Mouse (Mus musculus): ENCODE results near the gene Nufip2. TPM values are rescaled to one million over a fixed set of nuclear protein-coding genes. Genes with fewer than 3 reads are reported as not detected.
"Not testable (repeated sequence)": the region's sequence is repeated elsewhere in the genome, so short reads cannot be mapped to it uniquely, and the experiment has no call there.

The Nufip2 gene
- polyA plus RNA-seq, 2 experiments: 1.9 to 7.6 TPM

GRCm38 (mm10) chr11:77746652-77747051 is 60.7 kb downstream of the Nufip2 start:
- Histone ChIP-seq H3K4me2 (ENCODE audit: low read depth) (no peak overlapping the region), H3K9me3 (ENCODE audit: control insufficient read depth, low read length) (no peaks in the 10 kb centered on the region), H3K27ac (no peak overlapping the region), H3K9ac (replicated peaks) (no peak overlapping the region), H3K4me3 (ENCODE audit: insufficient read depth in 1 of 2, low read depth in 2 of 2, low read length in 2 of 2) (no peak overlapping the region), H3K4me1 (replicated peaks; ENCODE audit: control insufficient read depth in 2 of 2, insufficient read depth in 2 of 2, low read length in 1 of 2) (peaks cover 9 to 15% of the 10 kb centered on the region in 2 experiments), H3K27me3 (ENCODE audit: control insufficient read depth, insufficient read depth, low read length) (no peaks in the 10 kb centered on the region), H3K36me3 (replicated peaks; ENCODE audit: control insufficient read depth, insufficient read depth, low read depth) (no peaks in the 10 kb centered on the region)
- WGBS (ENCODE audit: insufficient replicate concordance): 40% methylated on average over 4 of the region's 4 CpGs
- peak in 1 of 3 experiments; percentile 42 for DNase-seq (ENCODE audit: low read depth in 3 of 3, low spot score in 3 of 3)
- ATAC-seq (ENCODE audit: insufficient read depth): peak; percentile 76
- TF ChIP-seq EP300 (IDR thresholded peaks at IDR 0.05; ENCODE audit: low read depth) (no peak), CTCF (IDR thresholded peaks at IDR 0.05; ENCODE audit: low read depth) (no peak)

- H3K4me3 ChIP-seq (ENCODE audit: insufficient read depth in 1 of 2, low read depth in 2 of 2, low read length in 2 of 2); DNase-seq (ENCODE audit: low read depth in 3 of 3, low spot score in 3 of 3); H3K27me3 ChIP-seq (ENCODE audit: control insufficient read depth, insufficient read depth, low read length); H3K9ac ChIP-seq (replicated peaks); H3K27ac ChIP-seq; H3K9me3 ChIP-seq (ENCODE audit: control insufficient read depth, low read length); H3K36me3 ChIP-seq (replicated peaks; ENCODE audit: control insufficient read depth, insufficient read depth, low read depth); H3K4me2 ChIP-seq (ENCODE audit: low read depth): not testable (repeated sequence)
- ATAC-seq (ENCODE audit: insufficient read depth): peak; percentile 61
- H3K4me1 ChIP-seq (replicated peaks; ENCODE audit: control insufficient read depth in 2 of 2, insufficient read depth in 2 of 2, low read length in 1 of 2): peaks cover 13 to 19% of the 10 kb centered on the region in 2 experiments
- WGBS (ENCODE audit: insufficient replicate concordance): 65% methylated on average over 13 of the region's 15 CpGs
Observed at GRCm38 (mm10) chr11:77747103-77747502, 61.1 kb downstream of the Nufip2 start.

DNA sequence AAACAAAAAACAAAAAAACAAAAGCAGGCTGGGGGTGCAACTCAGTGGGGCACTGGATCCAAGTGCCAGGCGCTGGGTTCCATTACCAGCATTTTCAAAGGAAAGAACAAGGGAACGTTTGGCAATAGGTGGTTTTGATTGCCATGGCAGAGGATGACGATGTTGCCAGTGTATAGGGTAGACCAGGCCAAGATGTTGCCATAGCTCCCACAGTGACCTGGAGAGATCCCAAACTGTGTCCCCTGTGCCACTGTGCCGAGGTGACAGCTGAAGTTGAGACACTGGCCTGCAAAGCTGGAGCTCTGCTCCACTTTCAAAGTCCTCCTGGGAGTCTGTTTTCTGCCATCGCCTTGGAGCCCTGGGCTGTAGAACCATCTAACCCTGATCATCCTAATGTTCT is 63.0 kb downstream of the Nufip2 start:
- no peak for TF ChIP-seq EP300 (IDR thresholded peaks at IDR 0.05; ENCODE audit: low read depth)
- no peak for TF ChIP-seq CTCF (IDR thresholded peaks at IDR 0.05; ENCODE audit: low read depth)
- Histone ChIP-seq H3K27ac (no peak overlapping the region), H3K36me3 (replicated peaks; ENCODE audit: control insufficient read depth, insufficient read depth, low read depth) (no peaks in the 10 kb centered on the region), H3K9me3 (ENCODE audit: control insufficient read depth, low read length) (no peaks in the 10 kb centered on the region), H3K4me2 (ENCODE audit: low read depth) (no peak overlapping the region), H3K4me3 (ENCODE audit: insufficient read depth in 1 of 2, low read depth in 2 of 2, low read length in 2 of 2) (no peak overlapping the region), H3K27me3 (ENCODE audit: control insufficient read depth, insufficient read depth, low read length) (no peaks in the 10 kb centered on the region), H3K9ac (replicated peaks) (no peak overlapping the region), H3K4me1 (replicated peaks; ENCODE audit: control insufficient read depth in 2 of 2, insufficient read depth in 2 of 2, low read length in 1 of 2) (peaks cover 30 to 38% of the 10 kb centered on the region in 2 experiments)
- DNase-seq (ENCODE audit: low read depth in 3 of 3, low spot score in 3 of 3) (no peak), ATAC-seq (ENCODE audit: insufficient read depth) (no peak)
- WGBS (ENCODE audit: insufficient replicate concordance): 76% methylated on average over 5 of the region's 5 CpGs

GRCm38 (mm10) chr11:77752525-77752924 is 66.6 kb downstream of the Nufip2 start:
- peak overlapping the region; percentile 47 for H3K9ac ChIP-seq (replicated peaks)
- no peaks in the 10 kb centered on the region for H3K9me3 ChIP-seq (ENCODE audit: control insufficient read depth, low read length)
- peak; percentile 84 for ATAC-seq (ENCODE audit: insufficient read depth)
- no peaks in the 10 kb centered on the region for H3K36me3 ChIP-seq (replicated peaks; ENCODE audit: control insufficient read depth, insufficient read depth, low read depth)
- no peaks in the 10 kb centered on the region for H3K27me3 ChIP-seq (ENCODE audit: control insufficient read depth, insufficient read depth, low read length)
- H3K4me1 ChIP-seq (replicated peaks; ENCODE audit: control insufficient read depth in 2 of 2, insufficient read depth in 2 of 2, low read length in 1 of 2): peaks cover 30 to 35% of the 10 kb centered on the region in 2 experiments
- no peak for TF ChIP-seq CTCF (IDR thresholded peaks at IDR 0.05; ENCODE audit: low read depth)
- peak; percentile 38; the same call in 1 of the 2 replicates for TF ChIP-seq EP300 (IDR thresholded peaks at IDR 0.05; ENCODE audit: low read depth)
- WGBS (ENCODE audit: insufficient replicate concordance): 21% methylated on average over 5 of the region's 5 CpGs
- peak; percentile 62 to 68 (median 64) for DNase-seq (ENCODE audit: low read depth in 3 of 3, low spot score in 3 of 3)
- peak overlapping the region; percentile 72 for H3K27ac ChIP-seq
- H3K4me2 ChIP-seq (ENCODE audit: low read depth): peak overlapping the region; percentile 69
- peak overlapping the region; percentile 27 to 29; a peak in 2 of 4 replicates for H3K4me3 ChIP-seq (ENCODE audit: insufficient read depth in 1 of 2, low read depth in 2 of 2, low read length in 2 of 2)

DNA sequence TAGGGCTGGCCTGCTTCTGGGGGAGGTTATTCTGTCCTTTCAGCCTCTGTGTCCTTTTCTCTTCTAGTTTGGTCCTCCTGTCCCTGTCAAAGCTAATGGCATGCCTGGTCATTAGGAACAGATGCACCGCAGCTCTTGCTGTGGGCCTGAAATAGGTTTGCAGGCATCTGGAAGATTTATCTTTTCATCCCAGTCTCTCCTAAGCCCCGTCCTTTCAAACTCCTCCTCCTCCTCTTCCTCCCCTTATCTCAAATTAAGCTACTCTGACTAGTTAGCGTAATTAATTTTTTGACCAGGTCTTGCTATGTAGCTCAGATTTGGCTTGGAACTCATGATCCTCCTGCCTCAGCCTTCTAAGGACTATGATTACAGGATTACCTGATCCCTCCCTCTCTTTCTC is 67.5 kb downstream of the Nufip2 start:
- H3K9me3 ChIP-seq (ENCODE audit: control insufficient read depth, low read length): no peaks in the 10 kb centered on the region
- peak overlapping the region; percentile 72 for H3K27ac ChIP-seq
- H3K4me1 ChIP-seq (replicated peaks; ENCODE audit: control insufficient read depth in 2 of 2, insufficient read depth in 2 of 2, low read length in 1 of 2): peaks cover 30 to 35% of the 10 kb centered on the region in 2 experiments
- TF ChIP-seq EP300 (IDR thresholded peaks at IDR 0.05; ENCODE audit: low read depth): no peak
- TF ChIP-seq CTCF (IDR thresholded peaks at IDR 0.05; ENCODE audit: low read depth): no peak
- H3K36me3 ChIP-seq (replicated peaks; ENCODE audit: control insufficient read depth, insufficient read depth, low read depth): no peaks in the 10 kb centered on the region
- 8% methylated on average over 3 of the region's 3 CpGs for WGBS (ENCODE audit: insufficient replicate concordance)
- H3K4me3 ChIP-seq (ENCODE audit: insufficient read depth in 1 of 2, low read depth in 2 of 2, low read length in 2 of 2): peak overlapping the region in 1 of 2 experiments; percentile 29; a peak in 2 of 4 replicates
- peak overlapping the region; percentile 69 for H3K4me2 ChIP-seq (ENCODE audit: low read depth)
- H3K9ac ChIP-seq (replicated peaks): peak overlapping the region; percentile 47
- peak in 2 of 3 experiments; percentile 55 to 59 for DNase-seq (ENCODE audit: low read depth in 3 of 3, low spot score in 3 of 3)
- ATAC-seq (ENCODE audit: insufficient read depth): peak; percentile 71
- no peaks in the 10 kb centered on the region for H3K27me3 ChIP-seq (ENCODE audit: control insufficient read depth, insufficient read depth, low read length)

Measured in liver, embryonic 14.5 days (tissue).